8 mouse cellular contexts compared by ENCODE assay signal in genomic region chr6:120473427-120473826, GRCm38 (mm10). TPM values are rescaled to one million over a fixed set of nuclear protein-coding genes. Genes with fewer than 3 reads are reported as not detected.
DNase-seq lines count a peak whose midpoint lies in the region; ATAC-seq and TF ChIP-seq lines count a peak whose summit lies in the region.

No protein-coding gene starts in this region.

- DNase-seq in lung, adult 18-20 months, result peak; percentile 71 to 79
- no peak for DNase-seq in lung, adult 2 months
- DNase-seq in hindbrain, embryonic 11.5 days (ENCODE audit: low spot score), result peak; percentile 34
- DNase-seq in gastrocnemius, postnatal 36 days, result no peak
- DNase-seq in adrenal gland, postnatal 14 days, result no peak
- no peak for DNase-seq in adipocyte (ENCODE audit: low spot score)

- H3K27ac ChIP-seq in hindbrain, embryonic 11.5 days (ENCODE audit: low read depth, low read length), result peak overlapping the region; percentile 85
- no peak overlapping the region for H3K27ac ChIP-seq in liver, embryonic 12.5 days
- H3K27ac ChIP-seq in neural tube, embryonic 12.5 days, result peak overlapping the region; percentile 62; the same call in 1 of the 2 replicates

- no peak overlapping the region for H3K9ac ChIP-seq in hindbrain, embryonic 11.5 days (ENCODE audit: low read depth, low read length)
- H3K9ac ChIP-seq in liver, embryonic 12.5 days, result no peak overlapping the region
- H3K9ac ChIP-seq in neural tube, embryonic 12.5 days, result no peak overlapping the region

- no peak overlapping the region for H3K4me3 ChIP-seq in lung, adult 2 months (replicated peaks; ENCODE audit: extremely low read depth, low read depth, low read length)
- H3K4me3 ChIP-seq in hindbrain, embryonic 11.5 days (ENCODE audit: low read depth, low read length), result no peak overlapping the region
- no peak overlapping the region for H3K4me3 ChIP-seq in liver, embryonic 12.5 days
- H3K4me3 ChIP-seq in neural tube, embryonic 12.5 days, result no peak overlapping the region

- ATAC-seq in hindbrain, embryonic 11.5 days (ENCODE audit: low FRiP score), result peak; percentile 21; the same call in 1 of the 2 replicates
- ATAC-seq in liver, embryonic 12.5 days, result peak; percentile 60
- ATAC-seq in neural tube, embryonic 12.5 days (ENCODE audit: low FRiP score, low read depth), result peak; percentile 30; the same call in 1 of the 2 replicates

- no peaks in the 10 kb centered on the region for H3K27me3 ChIP-seq in hindbrain, embryonic 11.5 days (ENCODE audit: control insufficient read depth, insufficient read depth, low read length)
- no peaks in the 10 kb centered on the region for H3K27me3 ChIP-seq in liver, embryonic 12.5 days (replicated peaks)
- no peaks in the 10 kb centered on the region for H3K27me3 ChIP-seq in neural tube, embryonic 12.5 days (replicated peaks)

- intact Hi-C loops in gastrocnemius, postnatal 36 days (cut with DNase I), result no loop called here

- TF ChIP-seq CTCF in lung, adult 2 months (IDR thresholded peaks at IDR 0.05; ENCODE audit: insufficient read depth, low read length), result no peak

- no peaks in the 10 kb centered on the region for H3K9me3 ChIP-seq in hindbrain, embryonic 11.5 days (ENCODE audit: control insufficient read depth, low read length)
- H3K9me3 ChIP-seq in liver, embryonic 12.5 days (replicated peaks), result no peaks in the 10 kb centered on the region
- H3K9me3 ChIP-seq in neural tube, embryonic 12.5 days, result no peaks in the 10 kb centered on the region

- no peaks in the 10 kb centered on the region for H3K36me3 ChIP-seq in hindbrain, embryonic 11.5 days (ENCODE audit: control insufficient read depth, insufficient read depth, low read length)
- peaks cover 47% of the 10 kb centered on the region for H3K36me3 ChIP-seq in liver, embryonic 12.5 days
- H3K36me3 ChIP-seq in neural tube, embryonic 12.5 days, result peaks cover 5% of the 10 kb centered on the region

- H3K4me2 ChIP-seq in hindbrain, embryonic 11.5 days (replicated peaks; ENCODE audit: low read depth, low read length), result no peak overlapping the region
- H3K4me2 ChIP-seq in liver, embryonic 12.5 days, result no peak overlapping the region
- 0 out of 2 replicates have a peak overlapping the region, but pooled peaks have one; percentile 20 for H3K4me2 ChIP-seq in neural tube, embryonic 12.5 days (replicated peaks)

- no peak for TF ChIP-seq POLR2A in lung, adult 2 months (IDR thresholded peaks at IDR 0.05; ENCODE audit: borderline replicate concordance, extremely low read depth, low read depth, low read length)

- H3K4me1 ChIP-seq in lung, adult 2 months (ENCODE audit: control insufficient read depth, insufficient read depth, low read length), result 0 out of 2 replicates have a peak, but pooled peaks cover 5% of the 10 kb centered on the region
- H3K4me1 ChIP-seq in hindbrain, embryonic 11.5 days (replicated peaks; ENCODE audit: control insufficient read depth, insufficient read depth, low read length), result peaks cover 11% of the 10 kb centered on the region
- peaks cover 57% of the 10 kb centered on the region for H3K4me1 ChIP-seq in liver, embryonic 12.5 days
- H3K4me1 ChIP-seq in neural tube, embryonic 12.5 days, result peaks cover 37% of the 10 kb centered on the region

- WGBS in lung, adult 2 months, result 31% methylated on average over 5 of the region's 5 CpGs
- WGBS in hindbrain, embryonic 11.5 days, result 32% methylated on average over 5 of the region's 5 CpGs
- WGBS in liver, embryonic 12.5 days (ENCODE audit: insufficient replicate concordance), result 45% methylated on average over 5 of the region's 5 CpGs
- WGBS in neural tube, embryonic 12.5 days, result 27% methylated on average over 5 of the region's 5 CpGs

RNA-seq across cellular contexts. Expression of gene Il17ra, which starts 10.4 kb away (rescaled TPM):
- 26.4 and 36.4 TPM in 2 replicates for polyA plus RNA-seq in lung, adult 2 months (2012; rRNA removed)
- polyA plus RNA-seq in hindbrain, embryonic 11.5 days (2014; fragmentation: Nextera tagmentation; extraction: Ambion mirVana), result 2.8 and 5.4 TPM in 2 replicates
- polyA plus RNA-seq in liver, embryonic 12.5 days (2016; fragmentation: Nextera tagmentation; extraction: Ambion mirVana), result 13.3 and 14.8 TPM in 2 replicates
- polyA plus RNA-seq in neural tube, embryonic 12.5 days (2016; fragmentation: Nextera tagmentation; extraction: Ambion mirVana), result 10.4 and 12.8 TPM in 2 replicates
- 1 to 10 TPM; 1.7 TPM for total RNA-seq in gastrocnemius, postnatal 36 days (2021)
- 9.1 and 15.0 TPM in 2 replicates for total RNA-seq in adrenal gland, postnatal 14 days (2021)

RNA-seq across cellular contexts. Expression of gene Tmem121b, which starts 20.2 kb away (rescaled TPM):
- polyA plus RNA-seq in lung, adult 2 months (2012; rRNA removed), result 2.3 and 2.8 TPM in 2 replicates
- polyA plus RNA-seq in hindbrain, embryonic 11.5 days (2014; fragmentation: Nextera tagmentation; extraction: Ambion mirVana), result 1.0 and 1.8 TPM in 2 replicates
- polyA plus RNA-seq in liver, embryonic 12.5 days (2016; fragmentation: Nextera tagmentation; extraction: Ambion mirVana), result 0.02 TPM in 1 of 2 replicates, not detected in the other
- 2.5 and 3.2 TPM in 2 replicates for polyA plus RNA-seq in neural tube, embryonic 12.5 days (2016; fragmentation: Nextera tagmentation; extraction: Ambion mirVana)
- total RNA-seq in gastrocnemius, postnatal 36 days (2021), result not detected
- total RNA-seq in adrenal gland, postnatal 14 days (2021), result 0.15 and 0.23 TPM in 2 replicates

RNA-seq across cellular contexts. Expression of gene Hdhd5, which starts 57.7 kb away (rescaled TPM):
- polyA plus RNA-seq in lung, adult 2 months (2012; rRNA removed), result 17.0 and 17.7 TPM in 2 replicates
- polyA plus RNA-seq in hindbrain, embryonic 11.5 days (2014; fragmentation: Nextera tagmentation; extraction: Ambion mirVana), result 12.9 and 13.8 TPM in 2 replicates
- 15.6 and 16.0 TPM in 2 replicates for polyA plus RNA-seq in liver, embryonic 12.5 days (2016; fragmentation: Nextera tagmentation; extraction: Ambion mirVana)
- 19.9 and 23.6 TPM in 2 replicates for polyA plus RNA-seq in neural tube, embryonic 12.5 days (2016; fragmentation: Nextera tagmentation; extraction: Ambion mirVana)
- total RNA-seq in gastrocnemius, postnatal 36 days (2021), result 10 to 100 TPM; 23.5 to 27.8 TPM
- total RNA-seq in adrenal gland, postnatal 14 days (2021), result 25.6 and 29.9 TPM in 2 replicates

Comparison
In these comparisons a context has a peak if more than half of its experiments do, and no peak if none do; other contexts are left out.
1. DNase-seq: peak in lung, adult 18-20 months (2 of 2) and hindbrain, embryonic 11.5 days (single experiment); none in lung, adult 2 months (single experiment), gastrocnemius, postnatal 36 days (0 of 2), adrenal gland, postnatal 14 days (single experiment) and adipocyte (single experiment).
2. Peak in every context shown above with its lines, with median percentiles within 50 percentile points of each other: ATAC-seq.